Mouse (Mus musculus) G1E (cell line): ENCODE data around the gene Nol10.

Experiments used
- CTCF ChIP-seq: IDR thresholded peaks from 2 replicates; pipeline ENCODE4 v1.5.1; 2012; ENCODE audit warnings: low read depth, low read length, inconsistent platforms, mixed read lengths
- GATA1 ChIP-seq: IDR thresholded peaks from 2 replicates; pipeline ENCODE4 v1.6.1; 2012; ENCODE audit warnings: borderline replicate concordance, low read length, inconsistent platforms, mixed read lengths
- GATA2 ChIP-seq: IDR thresholded peaks from 2 replicates; pipeline ENCODE4 v1.6.1; 2012; ENCODE audit warnings: low read depth, low read length, inconsistent platforms, borderline replicate concordance
- POLR2AphosphoS5 ChIP-seq: IDR thresholded peaks from 2 replicates; pipeline ENCODE4 v1.6.1; 2012; ENCODE audit warnings: low read depth, low read length, inconsistent platforms; ENCODE audit not compliant: insufficient replicate concordance
- TAL1 ChIP-seq: conservative IDR thresholded peaks from 2 replicates; pipeline ENCODE4 v1.6.1; 2012; ENCODE audit warnings: low read depth, low read length, inconsistent platforms, mixed read lengths

- no peak for TF ChIP-seq CTCF
- no peak for TF ChIP-seq GATA2
- TF ChIP-seq TAL1: no peak
- no peak for TF ChIP-seq POLR2AphosphoS5
- no peak for TF ChIP-seq GATA1
Measured at GRCm38 (mm10) chr12:17390036-17390435, 41.8 kb downstream of the Nol10 start.
